Mouse (Mus musculus) gastrocnemius, adult 18-20 months (tissue): ENCODE measurements around the gene Sh2d3c. TPM values are rescaled to one million over a fixed set of nuclear protein-coding genes. Genes with fewer than 3 reads are reported as not detected.

Source experiments
- DNase-seq: peaks from one replicate; pipeline ENCODE4 v3.0.0; 2021; ENCODE audit warnings: low spot score
- long read RNA-seq, 2 experiments: library from polyadenylated mRNA; stranded (forward); transcript quantifications; one replicate each; pipeline ENCODE4 v2.0.0; 2021
- total RNA-seq, 2 experiments: library from RNA; stranded (reverse); gene quantifications; 2 replicates each; pipeline ENCODE4 v1.2.3; 2021

Gene Sh2d3c
- 1 to 10 TPM; 5.7 to 7.3 TPM for total RNA-seq
- long read RNA-seq, experiment 1, transcript Sh2d3c-202 (11 exons, 3,107 nt): major isoform, 14 of 20 reads
- long read RNA-seq, experiment 1, partial matches to known transcripts: 3 of 20 reads
- long read RNA-seq, experiment 1, other reads (novel, unspliced or antisense): 3 of 20 reads
- long read RNA-seq, experiment 2, partial matches to known transcripts: 1 of 6 reads
- long read RNA-seq, experiment 2, other reads (novel, unspliced or antisense): 3 of 6 reads

DNA sequence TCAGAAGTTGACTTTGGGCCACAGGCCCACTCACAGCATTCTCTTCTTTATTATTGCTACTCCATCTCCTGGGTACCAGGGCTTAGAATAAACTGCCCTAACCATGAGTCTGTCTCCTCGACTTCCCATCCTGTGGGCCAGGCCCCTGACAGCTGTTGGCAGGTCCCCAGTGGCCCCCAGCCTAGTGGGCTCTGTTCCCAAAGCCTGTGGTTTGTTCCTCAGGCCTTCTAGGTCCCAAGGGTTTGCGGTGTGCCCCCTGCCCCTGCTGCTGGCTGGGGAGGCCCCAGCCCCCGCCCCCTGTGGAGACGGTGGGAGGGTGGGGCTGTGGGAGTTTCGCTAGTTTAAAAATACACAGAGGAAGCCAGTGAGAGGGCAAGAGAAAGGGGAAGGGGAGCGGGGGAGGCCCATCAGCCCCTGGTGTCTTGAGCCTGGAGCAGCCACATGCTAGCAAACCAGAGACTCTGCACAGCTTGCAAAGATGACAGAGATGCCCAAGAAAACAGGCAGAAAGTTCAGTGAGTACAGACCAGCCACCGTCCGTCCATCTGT is at the start of gene Sh2d3c:
Sh2d3c (plus strand) TSS at position 375 of the 549 bp plus-strand sequence.
- no peak for DNase-seq

DNA sequence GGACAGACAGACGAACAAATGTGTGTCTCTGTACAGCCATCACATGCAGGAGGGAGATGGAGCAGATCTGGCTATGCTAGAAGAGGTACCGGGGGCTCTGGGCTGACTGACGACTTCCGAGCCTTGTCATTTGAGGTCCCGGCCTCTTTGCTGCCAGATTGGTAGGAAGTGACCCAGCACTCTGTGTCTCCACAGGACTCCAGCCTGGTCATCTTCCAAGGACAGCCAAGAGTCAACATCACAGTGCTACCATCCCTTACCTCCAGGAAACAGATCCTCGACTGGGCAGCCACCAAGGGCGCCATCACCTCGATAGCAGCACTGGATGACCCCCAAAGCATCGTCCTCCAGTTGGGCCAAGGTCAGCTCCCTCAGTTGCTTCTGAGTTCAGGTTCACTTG is 49.7 kb upstream of the Sh2d3c start:
- DNase-seq: no peak

DNA sequence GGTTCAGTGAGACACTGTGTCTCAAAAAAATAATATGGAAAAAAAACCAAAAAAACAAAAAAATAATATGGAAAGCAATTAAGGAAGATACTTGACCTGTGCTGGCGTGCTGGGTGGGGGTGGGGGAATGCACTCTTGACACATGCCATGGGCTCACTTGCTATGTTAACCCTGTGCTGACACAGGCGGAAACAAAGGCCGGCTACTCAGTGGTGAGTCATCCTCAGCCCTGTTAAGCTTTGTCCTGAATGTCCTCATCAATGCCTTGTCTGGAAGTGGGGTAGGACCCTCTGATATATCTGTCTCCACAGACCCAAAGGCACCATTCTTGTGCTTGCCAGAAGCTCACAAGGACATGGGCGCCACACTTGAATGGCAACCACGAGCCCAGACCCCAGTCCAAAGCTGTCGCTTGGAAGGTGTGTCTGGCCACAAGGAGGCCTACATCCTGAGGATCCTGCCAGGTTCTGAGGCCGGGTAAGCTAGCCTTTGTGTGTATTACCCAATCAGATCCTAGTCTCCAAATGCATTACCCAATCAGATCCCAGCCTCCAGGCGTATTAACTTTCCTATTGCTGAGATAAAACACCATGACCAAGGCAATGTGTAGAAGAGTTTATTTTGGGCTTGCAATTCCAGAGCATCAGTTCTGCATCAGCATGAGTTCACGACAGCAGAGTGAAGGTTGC is 48.8 kb upstream of the Sh2d3c start:
- DNase-seq: no peak

DNA sequence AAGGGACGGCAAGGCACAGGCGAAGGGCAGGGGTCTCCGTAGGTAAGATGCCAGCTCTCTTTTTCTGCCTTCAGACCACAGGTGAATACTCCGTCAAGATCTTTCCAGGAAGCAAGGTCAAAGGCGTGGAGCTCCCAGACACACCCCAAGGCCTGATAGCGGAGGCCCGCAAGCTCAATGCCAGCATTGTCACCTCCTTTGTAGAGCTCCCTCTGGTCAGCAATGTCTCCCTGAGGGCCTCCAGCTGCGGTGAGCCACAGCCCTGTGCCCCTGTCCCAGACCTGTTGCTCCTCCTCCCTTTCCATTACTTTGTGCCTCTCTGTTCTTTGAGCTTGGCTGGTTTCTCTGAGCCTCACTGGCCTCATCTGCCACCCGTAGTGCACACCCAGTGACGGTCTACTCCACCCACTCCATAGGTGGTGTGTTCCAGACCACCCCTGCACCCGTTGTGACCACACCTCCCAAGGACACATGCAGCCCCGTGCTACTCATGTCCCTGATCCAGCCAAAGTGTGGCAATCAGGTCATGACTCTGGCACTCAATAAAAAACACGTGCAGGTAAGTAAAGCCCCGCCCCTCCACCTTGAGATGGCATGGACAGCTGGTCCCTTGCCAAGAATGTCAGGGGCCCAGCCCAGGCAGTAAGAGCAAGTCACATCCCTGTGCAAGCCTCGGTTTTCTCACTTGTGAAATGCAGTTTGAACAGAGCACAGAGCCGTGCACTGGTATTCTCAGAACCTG is 47.5 kb upstream of the Sh2d3c start:
- DNase-seq: no peak

DNA sequence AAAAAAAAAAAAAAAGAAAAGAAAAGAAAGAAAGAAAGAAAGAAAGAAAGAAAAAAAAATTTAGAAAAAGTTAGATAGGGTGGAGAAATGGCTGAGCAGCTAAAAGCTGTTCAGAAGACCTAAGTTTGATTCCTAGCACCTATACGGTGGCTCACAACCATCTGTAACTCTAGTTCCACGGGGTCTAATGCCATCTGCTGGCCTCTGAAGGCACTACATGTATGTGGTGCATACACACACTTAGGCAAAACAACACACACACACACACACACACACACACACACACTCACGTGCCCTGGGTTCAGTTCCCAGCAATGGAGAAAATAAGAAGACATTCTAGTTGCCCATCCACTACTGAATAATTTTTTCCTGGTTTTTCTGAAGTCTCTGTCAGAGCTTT is 44.0 kb upstream of the Sh2d3c start:
- no peak for DNase-seq

GRCm38 (mm10) chr2:32677683-32678082 is 43.2 kb upstream of the Sh2d3c start:
- DNase-seq: no peak

DNA sequence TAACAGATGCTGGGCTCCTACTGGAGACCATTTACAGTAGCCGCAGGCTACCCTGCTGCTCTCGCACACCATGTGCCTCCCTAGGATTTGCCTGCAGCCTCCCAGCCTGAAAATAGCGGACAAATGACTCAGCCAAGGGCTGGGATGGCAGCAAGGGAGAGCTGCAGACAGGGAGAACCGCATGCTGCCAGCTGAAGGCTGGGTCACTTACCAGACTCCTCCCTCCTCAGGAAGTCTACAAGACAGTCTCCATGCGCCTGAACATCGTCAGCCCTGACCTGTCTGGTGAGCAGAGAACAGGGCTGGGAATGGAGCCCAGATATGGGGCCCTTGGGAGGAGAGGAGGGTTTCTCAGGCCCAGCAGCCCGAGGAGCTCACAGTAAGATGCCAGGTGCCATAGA is 40.8 kb upstream of the Sh2d3c start:
- DNase-seq: peak; percentile 34

DNA sequence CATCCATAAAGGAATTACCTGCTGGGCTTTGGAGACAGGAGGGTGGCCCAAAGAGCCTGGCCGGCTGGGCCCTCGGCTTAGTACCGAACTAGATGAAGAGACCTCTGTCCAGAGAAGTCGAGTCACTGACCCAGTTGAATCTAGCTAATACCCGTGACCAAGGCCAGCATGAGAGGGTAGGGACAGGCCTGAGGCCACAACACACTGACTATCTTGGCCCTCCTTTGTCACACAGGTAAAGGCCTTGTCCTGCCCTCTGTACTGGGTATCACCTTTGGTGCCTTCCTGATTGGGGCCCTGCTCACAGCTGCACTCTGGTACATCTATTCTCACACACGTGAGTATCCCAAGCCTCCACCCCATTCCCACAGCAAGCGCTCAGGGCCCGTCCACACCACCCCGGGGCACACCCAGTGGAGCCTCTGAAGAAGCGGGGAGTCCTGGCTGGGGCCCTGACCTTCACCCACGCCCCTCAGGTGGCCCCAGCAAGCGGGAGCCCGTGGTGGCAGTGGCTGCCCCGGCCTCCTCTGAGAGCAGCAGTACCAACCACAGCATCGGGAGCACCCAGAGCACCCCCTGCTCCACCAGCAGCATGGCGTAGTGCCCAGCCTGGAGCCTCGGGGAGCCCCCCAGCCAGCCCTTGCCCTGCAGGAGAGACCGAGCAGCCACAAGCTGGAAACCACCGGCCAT is 39.7 kb upstream of the Sh2d3c start:
- no peak for DNase-seq

- DNase-seq: no peak
Measured at GRCm38 (mm10) chr2:32681754-32682153, 39.1 kb upstream of the Sh2d3c start.

DNA sequence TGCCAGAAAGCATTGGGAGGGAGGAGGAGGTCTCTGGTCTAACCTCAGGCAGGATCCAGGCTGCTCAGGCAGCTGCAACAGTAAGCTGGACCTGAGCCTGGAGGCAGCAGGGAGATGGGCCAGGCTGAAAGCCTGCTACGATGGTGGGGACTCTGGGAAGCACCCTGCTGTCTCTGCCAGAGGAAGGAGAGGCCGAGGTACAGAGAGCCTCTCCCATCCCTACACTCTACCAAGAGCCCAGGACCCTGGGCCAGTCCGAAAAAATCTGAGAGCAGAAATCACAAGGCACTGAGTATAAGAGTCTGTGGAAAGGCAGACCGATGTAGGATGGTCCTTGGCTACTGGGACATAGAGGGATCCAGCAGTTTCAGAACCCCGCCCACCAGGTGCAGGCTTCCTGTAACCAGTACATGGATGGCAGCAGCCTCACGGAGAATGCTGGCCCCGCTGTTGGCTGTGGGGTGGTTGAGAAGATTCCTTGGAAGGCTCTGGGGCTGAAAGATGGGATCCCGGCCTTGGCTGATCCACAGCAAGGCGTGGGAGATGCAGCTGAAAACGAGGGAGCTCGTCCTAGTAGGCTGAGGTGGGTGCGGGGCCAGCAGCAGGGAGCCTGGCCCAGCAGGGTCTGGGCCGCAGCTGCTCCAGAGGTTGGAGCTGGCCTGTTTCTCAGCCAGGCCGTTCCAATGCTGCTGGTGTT is 38.0 kb upstream of the Sh2d3c start:
- no peak for DNase-seq

- no peak for DNase-seq
Measured at GRCm38 (mm10) chr2:32683701-32684100, 37.2 kb upstream of the Sh2d3c start.

DNA sequence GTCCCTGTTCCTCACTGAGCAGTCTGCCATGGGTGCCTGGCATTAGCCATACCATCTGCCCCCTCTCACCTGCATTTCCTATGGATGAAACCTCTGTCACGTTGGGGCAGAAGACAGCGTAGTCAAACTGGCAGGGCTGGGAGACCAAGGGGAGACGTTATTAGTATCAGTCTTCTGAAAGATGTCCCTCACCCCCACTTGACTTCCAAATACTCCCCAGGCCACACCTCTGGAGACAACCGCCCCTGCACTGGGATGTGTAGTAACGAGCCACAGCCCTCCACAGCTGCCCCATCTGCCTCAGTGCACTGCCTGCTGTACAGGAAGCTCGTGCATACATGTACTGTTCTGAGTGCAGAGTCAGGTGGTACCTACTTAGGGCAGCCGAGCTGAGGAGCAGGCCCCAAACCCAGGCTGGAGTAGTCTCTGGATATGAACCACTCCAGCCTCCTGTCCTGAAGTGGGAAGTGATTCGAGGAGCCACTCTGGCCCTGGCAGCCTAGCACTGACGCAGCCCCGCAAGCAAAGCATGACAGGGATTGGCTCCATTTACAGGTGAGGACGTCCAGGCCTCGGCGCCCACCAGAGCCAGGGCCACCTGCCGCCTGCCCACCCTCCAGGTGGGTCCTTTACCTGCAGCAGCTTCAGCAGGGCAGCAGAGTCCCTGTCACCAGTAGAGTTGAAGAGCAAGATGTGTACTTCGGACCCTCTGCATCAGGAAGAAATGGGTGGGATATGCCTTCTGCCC is 36.0 kb upstream of the Sh2d3c start:
- DNase-seq: no peak

DNA sequence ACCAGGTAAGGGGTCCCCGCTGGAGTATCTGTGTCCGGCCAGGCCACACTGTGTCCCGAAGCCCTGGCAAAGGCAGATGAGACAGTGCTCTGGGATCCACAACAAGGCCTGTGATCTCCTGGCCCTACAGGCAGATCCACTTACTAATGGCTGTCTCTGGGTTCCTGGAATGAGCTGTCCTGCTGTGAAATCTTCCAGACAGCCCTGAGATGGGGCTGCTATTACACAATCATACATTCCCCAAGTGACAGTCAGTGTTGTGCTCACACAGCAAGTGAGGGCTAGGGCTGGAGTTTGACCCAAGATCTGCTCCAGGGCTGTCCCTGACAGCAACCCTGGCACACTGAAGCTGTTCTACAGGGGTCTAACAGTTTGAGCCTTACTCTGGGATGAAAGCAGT is 35.0 kb upstream of the Sh2d3c start:
- DNase-seq: peak; percentile 45

DNA sequence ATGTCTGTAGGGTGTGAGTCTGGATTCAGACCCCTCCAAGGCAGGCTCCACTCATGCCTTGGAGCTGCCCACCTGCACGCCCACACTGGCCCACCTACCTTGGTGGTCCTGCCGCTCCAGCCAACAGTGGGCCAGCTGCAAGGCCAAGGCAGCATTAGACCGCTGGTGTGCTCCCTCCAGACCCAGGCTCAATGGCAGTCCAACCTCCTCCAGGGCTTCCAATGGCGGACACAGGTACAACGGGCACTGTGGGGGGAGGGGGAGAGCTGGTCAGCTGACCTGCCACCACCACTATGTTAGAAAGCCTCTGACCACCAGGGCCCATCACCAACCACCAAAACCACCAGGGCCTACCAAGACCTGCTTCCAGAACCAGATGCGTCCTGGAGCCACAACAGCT is 34.2 kb upstream of the Sh2d3c start:
- DNase-seq: no peak

DNA sequence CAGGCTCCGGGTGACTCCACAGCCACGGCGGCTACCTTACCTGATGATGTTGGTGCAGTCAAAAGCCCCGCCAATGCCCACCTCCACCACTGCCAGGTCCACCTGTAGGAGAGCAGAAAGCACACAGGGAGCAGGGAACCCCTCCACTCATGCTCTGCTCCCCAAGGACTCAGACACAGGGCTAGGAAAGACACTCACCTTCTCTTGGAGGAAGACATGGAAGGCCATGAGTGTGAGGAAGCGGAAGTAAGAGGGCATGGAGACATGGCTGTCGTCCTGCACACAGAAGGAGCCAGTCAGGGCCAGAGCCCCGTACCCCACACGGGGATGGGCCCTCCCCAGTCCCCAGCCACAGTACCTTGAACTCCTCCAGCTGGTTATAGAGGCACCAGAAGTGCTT is 33.3 kb upstream of the Sh2d3c start:
- DNase-seq: no peak

GRCm38 (mm10) chr2:32689420-32689819 is 31.4 kb upstream of the Sh2d3c start:
- peak; percentile 92 for DNase-seq

DNA sequence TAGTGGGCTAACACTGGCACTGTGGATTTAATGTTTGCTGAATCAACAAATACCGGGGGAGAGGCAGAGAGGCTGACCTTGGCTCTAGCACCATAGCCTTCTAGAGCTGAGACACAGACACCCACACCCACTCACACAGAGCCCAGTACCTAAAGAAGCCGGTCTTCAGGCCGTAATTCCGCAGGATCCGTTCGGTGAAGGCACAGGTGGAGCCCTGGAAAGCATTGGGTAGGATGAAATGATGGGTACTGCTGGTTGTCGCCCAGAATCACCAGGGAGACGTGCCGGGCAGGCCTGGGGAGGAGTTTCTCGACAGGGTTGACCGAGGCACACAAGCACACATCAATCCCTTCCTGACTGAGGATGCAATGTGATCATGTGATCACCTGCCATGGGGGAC is 29.8 kb upstream of the Sh2d3c start:
- no peak for DNase-seq

- no peak for DNase-seq
Measured at GRCm38 (mm10) chr2:32692496-32692895, 28.4 kb upstream of the Sh2d3c start.

DNA sequence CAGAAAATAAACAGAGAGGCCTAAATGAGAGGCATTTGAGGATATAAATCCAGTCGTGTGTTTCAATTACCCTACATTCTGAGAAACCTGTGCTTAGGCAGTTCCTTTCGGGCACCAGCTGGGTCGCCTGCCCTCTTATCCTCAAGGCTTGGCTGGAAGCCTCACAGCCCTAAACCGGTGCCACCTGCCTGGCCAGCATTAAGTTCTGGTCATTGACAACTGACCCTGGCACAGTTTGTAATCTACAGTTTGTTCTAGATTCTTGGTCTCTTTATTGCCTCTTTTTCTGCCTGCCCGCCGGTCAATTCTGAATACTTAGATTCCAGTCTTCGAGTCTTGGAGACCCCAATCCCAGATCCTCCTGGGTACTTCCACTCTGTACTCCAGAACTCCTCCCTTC is 27.6 kb upstream of the Sh2d3c start:
- peak; percentile 46 for DNase-seq

- DNase-seq: peak; percentile 98
Measured at GRCm38 (mm10) chr2:32693823-32694411, 26.9 kb upstream of the Sh2d3c start.
